11 mouse cellular contexts compared by ENCODE assay signal in genomic region chr15:83435324-83436090, GRCm38 (mm10). TPM values are rescaled to one million over a fixed set of nuclear protein-coding genes. Genes with fewer than 3 reads are reported as not detected.
DNase-seq lines count a peak whose midpoint lies in the region; ATAC-seq and TF ChIP-seq lines count a peak whose summit lies in the region.
"Had no signal": no experiment of that assay in that cellular context is flagged by ENCODE, and none has a peak within 500 bp of the region (broad histone marks: within the 10 kb centered on the region; RNA-seq: fewer than 3 reads in every experiment).

No protein-coding gene starts in this region.

- peaks cover 38% of the 10 kb centered on the region for H3K4me1 ChIP-seq in liver, embryonic 11.5 days (replicated peaks; ENCODE audit: control insufficient read depth, insufficient read depth, low read length)
- H3K4me1 ChIP-seq in liver, postnatal 0 days (ENCODE audit: insufficient read depth): peaks cover 44% of the 10 kb centered on the region
- peaks cover 37% of the 10 kb centered on the region for H3K4me1 ChIP-seq in limb, embryonic 15.5 days

- no peak for TF ChIP-seq EP300 in liver, postnatal 0 days (IDR thresholded peaks at IDR 0.05; ENCODE audit: low read depth)

- no peaks in the 10 kb centered on the region for H3K27me3 ChIP-seq in liver, embryonic 11.5 days (replicated peaks; ENCODE audit: control insufficient read depth, insufficient read depth, low read length)
- no peaks in the 10 kb centered on the region for H3K27me3 ChIP-seq in liver, postnatal 0 days (ENCODE audit: insufficient read depth, low read length)
- H3K27me3 ChIP-seq in limb, embryonic 15.5 days: no peaks in the 10 kb centered on the region
- H3K27me3 ChIP-seq: intestine, embryonic 15.5 days; lung, embryonic 15.5 days had no signal

- DNase-seq in gastrocnemius, adult 2 months: no peak
- no peak for DNase-seq in gastrocnemius, adult 8-10 months (ENCODE audit: low spot score in 2 of 2)
- DNase-seq in liver, embryonic 11.5 days (ENCODE audit: low spot score): no peak
- DNase-seq in liver, postnatal 0 days: no peak
- peak; percentile 80 for DNase-seq in NIH3T3 (ENCODE audit: low read depth)
- no peak for DNase-seq in ovary, postnatal 14 days (ENCODE audit: low spot score)
- no peak for DNase-seq in spleen, postnatal 36 days (ENCODE audit: low spot score in 2 of 2)

- 72% methylated on average over 8 of the region's 8 CpGs for WGBS in liver, embryonic 11.5 days
- 68% methylated on average over 8 of the region's 8 CpGs for WGBS in liver, postnatal 0 days (ENCODE audit: insufficient replicate concordance)
- WGBS in limb, embryonic 15.5 days: 61% methylated on average over 8 of the region's 8 CpGs

- no peak for ATAC-seq in liver, embryonic 11.5 days (replicated peaks; ENCODE audit: low FRiP score)
- ATAC-seq in liver, postnatal 0 days: no peak
- no peak for ATAC-seq in limb, embryonic 15.5 days (ENCODE audit: insufficient number of reproducible peaks, low FRiP score, low TSS enrichment, low read depth)
- ATAC-seq: forebrain, embryonic 16.5 days; intestine, embryonic 15.5 days had no signal

- intact Hi-C loops in gastrocnemius, adult 2 months (cut with DNase I): no loop called here

- H3K4me2 ChIP-seq in liver, embryonic 11.5 days: no peak overlapping the region
- H3K4me2 ChIP-seq in liver, postnatal 0 days (ENCODE audit: low read depth, low read length): no peak overlapping the region
- H3K4me2 ChIP-seq in limb, embryonic 15.5 days: no peak overlapping the region
- H3K4me2 ChIP-seq: intestine, embryonic 15.5 days; lung, embryonic 15.5 days had no signal

- H3K27ac ChIP-seq in gastrocnemius, adult 2 months: peak overlapping the region; percentile 93
- H3K27ac ChIP-seq in liver, embryonic 11.5 days (ENCODE audit: low read depth, low read length): 0 out of 2 replicates have a peak overlapping the region, but pooled peaks have one; percentile 30
- no peak overlapping the region for H3K27ac ChIP-seq in liver, postnatal 0 days (ENCODE audit: low read depth)
- H3K27ac ChIP-seq in limb, embryonic 15.5 days: peak overlapping the region; percentile 47; the same call in 1 of the 2 replicates
- H3K27ac ChIP-seq: intestine, embryonic 15.5 days; lung, embryonic 15.5 days had no signal

- H3K9ac ChIP-seq in liver, embryonic 11.5 days (ENCODE audit: low read depth, low read length): no peak overlapping the region
- H3K9ac ChIP-seq in liver, postnatal 0 days (replicated peaks): no peak overlapping the region
- no peak overlapping the region for H3K9ac ChIP-seq in limb, embryonic 15.5 days
- H3K9ac ChIP-seq: intestine, embryonic 15.5 days; lung, embryonic 15.5 days had no signal

- no peaks in the 10 kb centered on the region for H3K36me3 ChIP-seq in liver, embryonic 11.5 days (ENCODE audit: control insufficient read depth, insufficient read depth, low read length)
- no peaks in the 10 kb centered on the region for H3K36me3 ChIP-seq in liver, postnatal 0 days (replicated peaks; ENCODE audit: insufficient read depth, low read length)
- no peaks in the 10 kb centered on the region for H3K36me3 ChIP-seq in limb, embryonic 15.5 days
- H3K36me3 ChIP-seq: intestine, embryonic 15.5 days; lung, embryonic 15.5 days had no signal

- no peaks in the 10 kb centered on the region for H3K9me3 ChIP-seq in liver, embryonic 11.5 days (ENCODE audit: control insufficient read depth, low read length)
- no peaks in the 10 kb centered on the region for H3K9me3 ChIP-seq in liver, postnatal 0 days (ENCODE audit: low read length)
- no peaks in the 10 kb centered on the region for H3K9me3 ChIP-seq in limb, embryonic 15.5 days
- H3K9me3 ChIP-seq: intestine, embryonic 15.5 days; lung, embryonic 15.5 days had no signal

- TF ChIP-seq CTCF in gastrocnemius, adult 2 months (IDR thresholded peaks at IDR 0.05): no peak
- no peak for TF ChIP-seq CTCF in liver, postnatal 0 days (IDR thresholded peaks at IDR 0.05; ENCODE audit: low read depth)

- H3K4me3 ChIP-seq in gastrocnemius, adult 2 months: no peak overlapping the region
- no peak overlapping the region for H3K4me3 ChIP-seq in liver, embryonic 11.5 days (ENCODE audit: low read depth, low read length)
- H3K4me3 ChIP-seq in liver, postnatal 0 days (ENCODE audit: low read depth, low read length): no peak overlapping the region
- no peak overlapping the region for H3K4me3 ChIP-seq in limb, embryonic 15.5 days
- H3K4me3 ChIP-seq: intestine, embryonic 15.5 days; lung, embryonic 15.5 days had no signal

RNA-seq across cellular contexts. Expression of gene Pacsin2, which starts 28.9 kb away (rescaled TPM):
- total RNA-seq in gastrocnemius, adult 2 months (2021): 10 to 100 TPM; 43.7 to 70.1 TPM
- 10 to 100 TPM; 45.3 to 58.5 (median 48.2) TPM for total RNA-seq in gastrocnemius, adult 8-10 months (2022)
- 82.9 and 89.3 TPM in 2 replicates for polyA plus RNA-seq in liver, embryonic 11.5 days (2014; fragmentation: Nextera tagmentation; extraction: Ambion mirVana)
- polyA plus RNA-seq in liver, postnatal 0 days (2015; fragmentation: Nextera tagmentation; extraction: Ambion mirVana): 20.6 and 24.3 TPM in 2 replicates
- 57.2 and 65.8 TPM in 2 replicates for polyA plus RNA-seq in limb, embryonic 15.5 days (2015; fragmentation: Nextera tagmentation; extraction: Ambion mirVana)
